In the genomic region with DNA sequence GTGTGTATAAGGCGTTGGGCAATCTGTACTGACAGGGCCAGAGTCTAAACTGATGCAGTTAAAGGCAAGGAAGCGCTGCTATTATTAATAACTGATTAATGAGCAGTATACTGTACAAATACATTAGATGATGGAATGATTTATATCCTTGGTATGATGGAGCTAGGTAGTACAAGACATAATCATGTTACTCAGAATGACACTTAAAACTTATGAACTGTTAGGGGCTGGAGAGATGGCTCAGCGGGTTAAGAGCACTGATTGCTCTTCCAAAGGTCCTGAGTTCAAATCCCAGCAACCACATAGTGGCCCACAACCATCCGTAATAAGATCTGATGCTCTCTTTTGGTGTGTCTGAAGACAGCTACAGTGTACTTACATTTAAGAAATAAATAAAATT, we compare ENCODE assay signal across 34 mouse cellular contexts. TPM values are rescaled to one million over a fixed set of nuclear protein-coding genes. Genes with fewer than 3 reads are reported as not detected.
"Had no signal": no experiment of that assay in that cellular context is flagged by ENCODE, and none has a peak within 500 bp of the region (broad histone marks: within the 10 kb centered on the region; RNA-seq: fewer than 3 reads in every experiment).

No protein-coding gene starts in this region.

- H3K9me3 ChIP-seq: limb, embryonic 10.5 days; limb, embryonic 12.5 days; limb, embryonic 13.5 days; limb, embryonic 15.5 days; liver, embryonic 12.5 days; liver, embryonic 13.5 days; liver, embryonic 15.5 days; lung, embryonic 15.5 days; megakaryocyte, embryonic 14.5 days; midbrain, embryonic 10.5 days; midbrain, embryonic 12.5 days; midbrain, embryonic 13.5 days; midbrain, embryonic 15.5 days; neural tube, embryonic 12.5 days had no signal

- DNase-seq: left cerebral cortex, postnatal 4 days; liver; liver, embryonic 13.5 days; liver, postnatal 0 days; lung, adult 18-20 months; lung, adult 2 months; lung, embryonic 14.5 days; lung, postnatal 10 days; lung, postnatal 14 days; lung, postnatal 36 days; lung, postnatal 4 days; midbrain, embryonic 14.5 days had no signal

- H3K9ac ChIP-seq: limb, embryonic 12.5 days; limb, embryonic 13.5 days; limb, embryonic 15.5 days; liver, embryonic 12.5 days; liver, embryonic 13.5 days; liver, embryonic 14.5 days; liver, embryonic 15.5 days; liver, postnatal 0 days; lung, embryonic 14.5 days; lung, embryonic 15.5 days; midbrain, embryonic 12.5 days; midbrain, embryonic 13.5 days; midbrain, embryonic 15.5 days; neural tube, embryonic 12.5 days had no signal

- H3K4me2 ChIP-seq: limb, embryonic 12.5 days; limb, embryonic 13.5 days; limb, embryonic 15.5 days; liver, embryonic 11.5 days; liver, embryonic 12.5 days; liver, embryonic 13.5 days; liver, embryonic 15.5 days; lung, embryonic 14.5 days; lung, embryonic 15.5 days; midbrain, embryonic 11.5 days; midbrain, embryonic 12.5 days; midbrain, embryonic 13.5 days; midbrain, embryonic 15.5 days; neural tube, embryonic 12.5 days had no signal

- H3K36me3 ChIP-seq: limb, embryonic 10.5 days; limb, embryonic 12.5 days; limb, embryonic 13.5 days; limb, embryonic 15.5 days; liver, embryonic 12.5 days; liver, embryonic 13.5 days; liver, embryonic 15.5 days; lung, embryonic 15.5 days; midbrain, embryonic 10.5 days; midbrain, embryonic 12.5 days; midbrain, embryonic 13.5 days; midbrain, embryonic 15.5 days; neural tube, embryonic 12.5 days had no signal

- H3K27me3 ChIP-seq: limb, embryonic 12.5 days; limb, embryonic 13.5 days; limb, embryonic 15.5 days; liver, embryonic 13.5 days; liver, embryonic 15.5 days; lung, embryonic 15.5 days; midbrain, embryonic 12.5 days; midbrain, embryonic 13.5 days; midbrain, embryonic 15.5 days; neural tube, embryonic 12.5 days had no signal

- H3K4me1 ChIP-seq: limb, embryonic 10.5 days; limb, embryonic 13.5 days; limb, embryonic 15.5 days; liver, embryonic 12.5 days; liver, embryonic 13.5 days; liver, embryonic 15.5 days; lung, embryonic 15.5 days; midbrain, embryonic 10.5 days; midbrain, embryonic 12.5 days; midbrain, embryonic 13.5 days; midbrain, embryonic 15.5 days; neural tube, embryonic 12.5 days had no signal

- H3K4me3 ChIP-seq: limb, embryonic 10.5 days; limb, embryonic 12.5 days; limb, embryonic 13.5 days; limb, embryonic 15.5 days; liver, embryonic 12.5 days; liver, embryonic 13.5 days; liver, embryonic 15.5 days; lung, embryonic 15.5 days; megakaryocyte, embryonic 14.5 days; midbrain, embryonic 10.5 days; midbrain, embryonic 12.5 days; midbrain, embryonic 13.5 days; midbrain, embryonic 15.5 days; myocyte; neural tube, embryonic 12.5 days had no signal

- H3K27ac ChIP-seq: limb, embryonic 10.5 days; limb, embryonic 12.5 days; limb, embryonic 13.5 days; limb, embryonic 15.5 days; liver, embryonic 12.5 days; liver, embryonic 13.5 days; liver, embryonic 14.5 days; liver, embryonic 15.5 days; lung, embryonic 15.5 days; macrophage; midbrain, embryonic 10.5 days; midbrain, embryonic 12.5 days; midbrain, embryonic 13.5 days; midbrain, embryonic 15.5 days; neural tube, embryonic 12.5 days had no signal

RNA-seq across cellular contexts. Expression of gene Susd2, which starts 36.6 kb away (rescaled TPM):
- total RNA-seq: monocyte, adult 5-6 weeks had no signal

RNA-seq across cellular contexts. Expression of gene Ggt1, which starts 45.8 kb away (rescaled TPM):
- total RNA-seq: megakaryocyte progenitor cell, adult 5-6 weeks; monocyte, adult 5-6 weeks had no signal
- polyA plus RNA-seq: macrophage had no signal

RNA-seq across cellular contexts. Expression of gene Lrrc75b, which starts 47.1 kb away (rescaled TPM):
- total RNA-seq: megakaryocyte progenitor cell, adult 5-6 weeks; megakaryocyte-erythroid progenitor cell, adult 5-6 weeks; monocyte, adult 5-6 weeks had no signal
- polyA plus RNA-seq: liver, adult 2 months; macrophage had no signal
